22 mouse cellular contexts compared by ENCODE assay signal in genomic region chr13:51745862-51746261, GRCm38 (mm10). TPM values are rescaled to one million over a fixed set of nuclear protein-coding genes. Genes with fewer than 3 reads are reported as not detected.
DNase-seq lines count a peak whose midpoint lies in the region; ATAC-seq and TF ChIP-seq lines count a peak whose summit lies in the region.
"Had no signal": no experiment of that assay in that cellular context is flagged by ENCODE, and none has a peak within 500 bp of the region (broad histone marks: within the 10 kb centered on the region; RNA-seq: fewer than 3 reads in every experiment).

No protein-coding gene starts in this region.

- 28% methylated on average over 5 of the region's 5 CpGs for WGBS in heart, postnatal 0 days
- WGBS in liver, embryonic 12.5 days (ENCODE audit: insufficient replicate concordance), result 14% methylated on average over 5 of the region's 5 CpGs

- no peak for TF ChIP-seq CTCF in heart, postnatal 0 days (IDR thresholded peaks at IDR 0.05; ENCODE audit: low read depth)

- no peaks in the 10 kb centered on the region for H3K27me3 ChIP-seq in heart, postnatal 0 days (ENCODE audit: control insufficient read depth, insufficient read depth, low read length)
- no peaks in the 10 kb centered on the region for H3K27me3 ChIP-seq in liver, embryonic 12.5 days (replicated peaks)
- H3K27me3 ChIP-seq: embryonic facial prominence, embryonic 15.5 days; forebrain, embryonic 15.5 days; neural tube, embryonic 13.5 days; stomach, embryonic 15.5 days had no signal

- no peak overlapping the region for H3K4me2 ChIP-seq in heart, postnatal 0 days (ENCODE audit: low read depth, low read length)
- H3K4me2 ChIP-seq in liver, embryonic 12.5 days, result peak overlapping the region; percentile 34
- H3K4me2 ChIP-seq: embryonic facial prominence, embryonic 15.5 days; forebrain, embryonic 15.5 days; neural tube, embryonic 13.5 days; stomach, embryonic 15.5 days had no signal

- H3K9me3 ChIP-seq in heart, postnatal 0 days (replicated peaks; ENCODE audit: control insufficient read depth, low read length), result no peaks in the 10 kb centered on the region
- no peaks in the 10 kb centered on the region for H3K9me3 ChIP-seq in liver, embryonic 12.5 days (replicated peaks)
- H3K9me3 ChIP-seq: embryonic facial prominence, embryonic 15.5 days; forebrain, embryonic 15.5 days; hindbrain, embryonic 10.5 days; limb, embryonic 10.5 days; neural tube, embryonic 13.5 days; stomach, embryonic 15.5 days had no signal

- H3K27ac ChIP-seq in heart, postnatal 0 days (ENCODE audit: low read depth), result no peak overlapping the region
- peak overlapping the region; percentile 77 for H3K27ac ChIP-seq in liver, embryonic 12.5 days
- H3K27ac ChIP-seq: embryonic facial prominence, embryonic 15.5 days; forebrain, embryonic 15.5 days; hindbrain, embryonic 10.5 days; limb, embryonic 10.5 days; neural tube, embryonic 13.5 days; stomach, embryonic 15.5 days had no signal

- no peak overlapping the region for H3K4me3 ChIP-seq in heart, postnatal 0 days (ENCODE audit: low read depth, low read length)
- H3K4me3 ChIP-seq in liver, embryonic 12.5 days, result no peak overlapping the region
- H3K4me3 ChIP-seq: embryonic facial prominence, embryonic 15.5 days; forebrain, embryonic 15.5 days; hindbrain, embryonic 10.5 days; limb, embryonic 10.5 days; neural tube, embryonic 13.5 days; stomach, embryonic 15.5 days had no signal

- H3K4me1 ChIP-seq in heart, postnatal 0 days (ENCODE audit: control insufficient read depth, insufficient read depth), result peaks cover 19% of the 10 kb centered on the region; the same call in 1 of the 2 replicates
- peaks cover 100% of the 10 kb centered on the region for H3K4me1 ChIP-seq in liver, embryonic 12.5 days
- H3K4me1 ChIP-seq: forebrain, embryonic 15.5 days had no signal

- H3K9ac ChIP-seq in heart, postnatal 0 days (replicated peaks; ENCODE audit: low read depth, low read length), result 0 out of 2 replicates have a peak overlapping the region, but pooled peaks have one; percentile 7
- peak overlapping the region; percentile 31; the same call in 1 of the 2 replicates for H3K9ac ChIP-seq in liver, embryonic 12.5 days
- H3K9ac ChIP-seq: embryonic facial prominence, embryonic 15.5 days; forebrain, embryonic 15.5 days; neural tube, embryonic 13.5 days; stomach, embryonic 15.5 days had no signal

- no peak for TF ChIP-seq EP300 in heart, postnatal 0 days (IDR thresholded peaks at IDR 0.05; ENCODE audit: low read depth)

- no peak for DNase-seq in heart, postnatal 0 days (ENCODE audit: low spot score)
- no peak for DNase-seq in heart, postnatal 4 days
- DNase-seq in thymus, postnatal 4 days, result peak; percentile 21
- no peak for DNase-seq in thymus, postnatal 10 days (ENCODE audit: low spot score in 2 of 2)
- no peak for DNase-seq in testis, postnatal 14 days (ENCODE audit: low spot score)
- DNase-seq in adrenal gland, postnatal 14 days, result no peak
- DNase-seq: adrenal gland, adult 8-10 months; cerebellum, adult 9-10 months; kidney, postnatal 36 days; midbrain, embryonic 14.5 days; thymus, adult 18-20 months had no signal

- H3K36me3 ChIP-seq in heart, postnatal 0 days (replicated peaks; ENCODE audit: control insufficient read depth, insufficient read depth, low read length), result no peaks in the 10 kb centered on the region
- no peaks in the 10 kb centered on the region for H3K36me3 ChIP-seq in liver, embryonic 12.5 days
- H3K36me3 ChIP-seq: embryonic facial prominence, embryonic 15.5 days; forebrain, embryonic 15.5 days; hindbrain, embryonic 10.5 days; limb, embryonic 10.5 days; neural tube, embryonic 13.5 days; stomach, embryonic 15.5 days had no signal

- no peak for ATAC-seq in heart, postnatal 0 days (ENCODE audit: insufficient read depth, low read depth)
- ATAC-seq in liver, embryonic 12.5 days, result peak; percentile 69
- ATAC-seq in megakaryocyte-erythroid progenitor cell, adult 5-6 weeks (replicated peaks; ENCODE audit: low FRiP score, low TSS enrichment, poor library complexity, severe bottlenecking), result peak; percentile 45
- ATAC-seq: activated CD4-positive, CD25-positive, alpha-beta regulatory T cell, adult 4 months; forebrain, embryonic 15.5 days; intestine, postnatal 0 days; lung, postnatal 0 days had no signal

RNA-seq across cellular contexts. Expression of gene Sema4d, which starts 47.7 kb away (rescaled TPM):
- 11.6 and 12.6 TPM in 2 replicates for total RNA-seq in heart, postnatal 0 days (2014; rRNA removed; ENCODE audit: low replicate concordance)
- polyA plus RNA-seq in heart, postnatal 0 days (2015; fragmentation: Nextera tagmentation; extraction: Ambion mirVana), result 16.7 and 18.2 TPM in 2 replicates
- total RNA-seq in heart, postnatal 4 days (2021), result 10 to 100 TPM; 54.7 to 61.4 TPM
- 10.8 TPM in 2 replicates for polyA plus RNA-seq in liver, embryonic 12.5 days (2016; fragmentation: Nextera tagmentation; extraction: Ambion mirVana)
- 38.5 and 38.8 TPM in 2 replicates for total RNA-seq in megakaryocyte-erythroid progenitor cell, adult 5-6 weeks (2014; fragmentation: Nextera tagmentation)
- total RNA-seq in megakaryocyte-erythroid progenitor cell, adult 5-6 weeks (2017), result 16.0 and 18.0 TPM in 2 replicates
- 9.5 and 20.0 TPM in 2 replicates for total RNA-seq in adrenal gland, postnatal 14 days (2021)
